Mouse (Mus musculus) c-Kit-positive CD71-positive TER-119-negative erythroid progenitor cells, embryonic 14.5 days (primary cell): ENCODE data around the gene Cdh24.
A peak's percentile ranks its signal among the peaks of the same experiment; 100 is the strongest.

Source experiments
- DNase-seq: peaks from one replicate; pipeline ENCODE4 v3.0.0-alpha.2; 2013; ENCODE audit warnings: low read depth

Gene Cdh24

GRCm38 (mm10) chr14:54605752-54606321 lies 35.3 kb downstream of the Cdh24 start, which contains the start of gene 4931414P19Rik:
Gene 4931414P19Rik, minus strand, starts transcription at chr14:54605993.
- DNase-seq: no peak

GRCm38 (mm10) chr14:54603686-54604085 lies 37.5 kb downstream of the Cdh24 start:
- DNase-seq: no peak

DNA sequence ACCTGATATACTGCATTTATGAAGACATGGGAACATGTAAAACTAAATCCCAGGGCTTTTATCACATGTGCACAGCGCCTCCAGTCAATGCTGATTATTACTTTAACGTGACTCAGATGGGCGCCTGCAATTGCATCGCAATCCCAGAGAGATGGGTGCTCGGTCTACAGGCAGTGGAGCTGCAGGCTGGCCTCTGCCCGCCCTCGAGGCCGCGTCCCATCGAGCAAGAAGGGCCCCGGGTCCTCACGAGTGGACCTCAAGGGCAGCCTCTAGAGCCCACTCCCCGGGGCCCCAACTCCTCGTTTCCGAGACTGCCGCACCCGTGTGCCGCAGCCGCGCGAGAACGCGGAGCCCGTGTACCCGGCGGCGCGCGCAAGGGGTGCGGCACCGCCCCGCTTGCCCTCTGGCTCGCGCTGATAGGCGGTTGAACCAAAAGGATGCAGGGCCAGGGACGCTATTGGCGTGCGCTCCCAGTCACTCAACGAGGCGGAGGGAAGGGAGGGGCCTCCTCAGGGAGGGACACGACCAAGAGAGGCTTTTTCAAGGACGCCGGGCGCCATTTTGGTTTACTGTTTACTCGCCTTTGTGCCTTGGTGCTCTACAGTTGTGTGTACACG lies 38.0 kb downstream of the Cdh24 start:
- peak; percentile 95 for DNase-seq

GRCm38 (mm10) chr14:54602613-54603012 lies 38.6 kb downstream of the Cdh24 start:
- no peak for DNase-seq

GRCm38 (mm10) chr14:54601601-54602000 lies 39.6 kb downstream of the Cdh24 start:
- DNase-seq: no peak

GRCm38 (mm10) chr14:54597084-54597483 lies 44.1 kb downstream of the Cdh24 start:
- DNase-seq: no peak

DNA sequence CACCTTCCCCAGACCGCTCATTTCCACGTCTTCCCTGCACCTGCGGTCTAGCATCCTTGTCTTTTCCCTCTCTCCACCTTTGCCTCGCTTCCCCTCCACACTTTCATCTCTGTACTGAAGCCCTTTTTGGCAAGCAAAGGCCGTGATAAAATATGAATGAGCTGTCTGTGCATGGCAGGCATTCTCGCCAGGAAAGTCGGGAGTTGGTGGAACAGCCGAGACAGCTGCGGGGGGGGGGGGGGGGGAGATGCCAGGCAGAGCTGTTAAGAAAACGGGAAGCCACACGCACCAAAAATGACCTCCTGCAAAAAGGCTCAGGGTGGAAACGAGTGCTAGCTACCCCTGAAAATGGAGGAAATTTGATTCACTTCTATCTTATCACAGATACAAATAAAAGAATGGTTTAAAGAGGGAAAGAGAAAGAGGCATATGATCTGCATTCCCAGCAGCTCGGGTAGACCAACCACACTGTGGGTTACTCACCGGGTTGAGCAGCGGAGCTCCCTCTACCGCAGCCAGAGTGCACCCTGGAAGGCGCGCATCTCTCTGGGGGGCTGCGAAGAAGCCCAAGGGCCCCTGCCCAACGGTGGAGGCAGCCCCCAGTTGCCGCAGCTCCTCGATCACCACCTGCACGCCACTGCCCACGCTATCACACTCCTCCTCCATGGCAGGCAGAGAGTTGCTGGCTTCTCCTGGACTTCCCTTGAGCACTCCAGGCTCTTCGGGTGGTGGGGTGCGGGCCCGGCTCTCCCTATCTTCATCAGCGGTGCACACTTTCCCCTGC lies 46.3 kb downstream of the Cdh24 start:
- no peak for DNase-seq

DNA sequence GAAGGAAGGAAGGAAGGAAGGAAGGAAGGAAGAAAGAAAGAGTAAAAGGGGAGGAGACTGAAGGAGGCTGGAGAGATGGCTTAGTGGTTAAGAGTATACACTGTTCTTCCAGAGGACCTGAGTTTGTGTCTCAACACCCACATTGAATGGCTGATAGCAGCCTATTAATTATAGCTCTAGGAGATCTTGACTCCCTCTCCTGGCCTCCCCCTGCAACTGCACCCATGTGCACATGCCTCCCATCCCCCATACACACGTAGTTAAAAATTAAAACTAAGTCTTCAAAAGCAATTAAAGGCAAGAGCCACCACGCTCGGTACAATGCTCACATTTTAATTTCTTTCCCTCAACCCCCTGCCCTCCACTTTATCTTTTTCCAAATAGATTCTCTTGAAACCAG lies 47.1 kb downstream of the Cdh24 start:
- no peak for DNase-seq

DNA sequence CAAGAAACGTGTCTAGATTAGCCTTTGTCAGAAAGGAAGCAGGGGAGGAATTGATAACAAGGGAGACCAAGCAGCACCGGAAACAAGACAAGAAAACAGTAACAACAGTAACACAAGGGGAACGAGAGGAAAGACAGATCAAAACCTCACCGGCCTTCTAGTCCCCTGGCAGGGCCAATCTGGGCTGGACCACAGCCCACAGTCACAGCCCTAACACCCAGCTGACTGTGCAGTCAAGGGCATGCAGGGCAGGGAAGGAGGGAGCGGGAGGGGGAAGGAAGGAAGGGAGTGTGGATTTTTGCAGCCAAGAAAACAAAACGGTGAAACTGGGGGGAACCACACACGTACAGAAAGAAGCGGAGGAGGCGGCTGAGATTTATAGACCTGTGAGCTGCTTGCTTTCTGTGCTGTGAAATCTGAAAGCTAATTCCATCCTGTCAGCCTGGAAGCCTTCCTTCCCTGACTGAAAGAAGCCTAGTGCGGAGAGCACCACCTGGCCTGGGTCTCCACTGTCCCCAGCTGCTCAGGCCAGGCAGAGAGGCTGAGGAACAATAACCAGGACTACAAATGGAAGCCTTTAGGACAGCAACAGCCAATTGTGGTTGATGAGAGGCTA lies 48.7 kb downstream of the Cdh24 start:
- no peak for DNase-seq

DNA sequence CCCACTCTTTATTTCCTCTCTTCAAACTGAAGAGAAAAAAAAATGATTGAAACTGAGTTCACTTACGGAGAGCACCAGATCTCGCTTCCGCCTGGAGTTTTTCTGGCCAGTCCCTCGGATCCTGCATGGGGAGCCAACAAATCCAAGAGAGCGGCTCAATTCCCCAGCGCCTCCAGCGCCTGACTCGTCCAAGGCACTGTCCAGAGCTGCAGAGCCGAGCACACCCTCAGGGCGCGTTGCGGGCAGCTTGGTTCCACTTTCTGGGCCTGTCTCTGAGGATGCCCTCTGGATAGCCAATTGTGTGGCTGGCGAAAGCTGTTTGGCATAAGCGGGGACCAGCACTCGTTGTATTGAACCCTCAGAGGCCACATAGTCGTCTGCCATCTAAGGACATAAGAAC lies 50.1 kb downstream of the Cdh24 start:
- no peak for DNase-seq

- DNase-seq: peak; percentile 68
Measured at GRCm38 (mm10) chr14:54583681-54584338, 57.4 kb downstream of the Cdh24 start.

GRCm38 (mm10) chr14:54582536-54582935 lies 58.6 kb downstream of the Cdh24 start:
- DNase-seq: no peak
